Mouse (Mus musculus): ENCODE results near the gene Ccl11. TPM values are rescaled to one million over a fixed set of nuclear protein-coding genes. Genes with fewer than 3 reads are reported as not detected.

Gene Ccl11
- polyA plus RNA-seq, 1 experiment from 2014 or later: not detected

GRCm38 (mm10) chr11:82039132-82039660 is 18.4 kb upstream of the Ccl11 start:
- WGBS: 33% methylated on average over 3 of the region's 3 CpGs
- Histone ChIP-seq H3K4me1 (ENCODE audit: control insufficient read depth, insufficient read depth, low read length) (no peaks in the 10 kb centered on the region; the same call in 1 of the 2 replicates), H3K9me3 (ENCODE audit: control insufficient read depth, low read length) (no peaks in the 10 kb centered on the region), H3K4me3 (ENCODE audit: low read depth, low read length) (no peak overlapping the region), H3K36me3 (ENCODE audit: control insufficient read depth, insufficient read depth, low read length) (no peaks in the 10 kb centered on the region), H3K27me3 (ENCODE audit: control insufficient read depth, insufficient read depth, low read length) (no peaks in the 10 kb centered on the region), H3K27ac (ENCODE audit: low read depth, low read length) (no peak overlapping the region), H3K4me2 (ENCODE audit: low read depth, low read length) (no peak overlapping the region), H3K9ac (replicated peaks; ENCODE audit: low read depth, low read length) (no peak overlapping the region)
- no peak for ATAC-seq (ENCODE audit: low read depth)

- Histone ChIP-seq H3K9ac (replicated peaks; ENCODE audit: low read depth, low read length) (no peak overlapping the region), H3K4me2 (ENCODE audit: low read depth, low read length) (no peak overlapping the region), H3K36me3 (ENCODE audit: control insufficient read depth, insufficient read depth, low read length) (no peaks in the 10 kb centered on the region), H3K27me3 (ENCODE audit: control insufficient read depth, insufficient read depth, low read length) (no peaks in the 10 kb centered on the region), H3K4me3 (ENCODE audit: low read depth, low read length) (no peak overlapping the region), H3K4me1 (ENCODE audit: control insufficient read depth, insufficient read depth, low read length) (no peaks in the 10 kb centered on the region; the same call in 1 of the 2 replicates), H3K27ac (ENCODE audit: low read depth, low read length) (no peak overlapping the region), H3K9me3 (ENCODE audit: control insufficient read depth, low read length) (no peaks in the 10 kb centered on the region)
- 91% methylated on average over 4 of the region's 4 CpGs for WGBS
- no peak for ATAC-seq (ENCODE audit: low read depth)
Measured at GRCm38 (mm10) chr11:82041671-82042080, 15.9 kb upstream of the Ccl11 start.

GRCm38 (mm10) chr11:82045471-82045870 is 12.2 kb upstream of the Ccl11 start, which contains the start of gene Ccl7:
TSS of gene Ccl7 (plus strand) at chr11:82045712.
- no peaks in the 10 kb centered on the region for H3K9me3 ChIP-seq (ENCODE audit: control insufficient read depth, low read length)
- H3K27me3 ChIP-seq (ENCODE audit: control insufficient read depth, insufficient read depth, low read length): no peaks in the 10 kb centered on the region
- no peaks in the 10 kb centered on the region for H3K36me3 ChIP-seq (ENCODE audit: control insufficient read depth, insufficient read depth, low read length)
- no peaks in the 10 kb centered on the region for H3K4me1 ChIP-seq (ENCODE audit: control insufficient read depth, insufficient read depth, low read length)
- no peak within 1 kb of the TSS for H3K27ac ChIP-seq (ENCODE audit: low read depth, low read length)
- H3K4me2 ChIP-seq (ENCODE audit: low read depth, low read length): no peak within 1 kb of the TSS
- H3K4me3 ChIP-seq (ENCODE audit: low read depth, low read length): no peak within 1 kb of the TSS
- WGBS: 76% methylated on average over 3 of the region's 3 CpGs
- no peak within 1 kb of the TSS for H3K9ac ChIP-seq (replicated peaks; ENCODE audit: low read depth, low read length)
- ATAC-seq (ENCODE audit: low read depth): no peak

GRCm38 (mm10) chr11:82047746-82048415 is 9.7 kb upstream of the Ccl11 start:
- no peak overlapping the region for H3K27ac ChIP-seq (ENCODE audit: low read depth, low read length)
- 45% methylated on average over 6 of the region's 6 CpGs for WGBS
- no peak overlapping the region for H3K4me3 ChIP-seq (ENCODE audit: low read depth, low read length)
- no peak overlapping the region for H3K4me2 ChIP-seq (ENCODE audit: low read depth, low read length)
- H3K9ac ChIP-seq (replicated peaks; ENCODE audit: low read depth, low read length): no peak overlapping the region
- no peak for ATAC-seq (ENCODE audit: low read depth)
- no peaks in the 10 kb centered on the region for H3K9me3 ChIP-seq (ENCODE audit: control insufficient read depth, low read length)
- no peaks in the 10 kb centered on the region for H3K4me1 ChIP-seq (ENCODE audit: control insufficient read depth, insufficient read depth, low read length)
- H3K27me3 ChIP-seq (ENCODE audit: control insufficient read depth, insufficient read depth, low read length): no peaks in the 10 kb centered on the region
- H3K36me3 ChIP-seq (ENCODE audit: control insufficient read depth, insufficient read depth, low read length): no peaks in the 10 kb centered on the region

- Histone ChIP-seq H3K9ac (replicated peaks; ENCODE audit: low read depth, low read length) (no peak overlapping the region), H3K4me3 (ENCODE audit: low read depth, low read length) (no peak overlapping the region), H3K4me1 (ENCODE audit: control insufficient read depth, insufficient read depth, low read length) (no peaks in the 10 kb centered on the region), H3K27me3 (ENCODE audit: control insufficient read depth, insufficient read depth, low read length) (no peaks in the 10 kb centered on the region), H3K4me2 (ENCODE audit: low read depth, low read length) (no peak overlapping the region), H3K27ac (ENCODE audit: low read depth, low read length) (no peak overlapping the region), H3K9me3 (ENCODE audit: control insufficient read depth, low read length) (no peaks in the 10 kb centered on the region), H3K36me3 (ENCODE audit: control insufficient read depth, insufficient read depth, low read length) (no peaks in the 10 kb centered on the region)
- WGBS: 87% methylated on average over 7 of the region's 7 CpGs
- ATAC-seq (ENCODE audit: low read depth): no peak
Measured at GRCm38 (mm10) chr11:82053849-82054248, 3.8 kb upstream of the Ccl11 start.

GRCm38 (mm10) chr11:82062226-82062625 is 4.6 kb downstream of the Ccl11 start:
- 83% methylated on average over 3 of the region's 3 CpGs for WGBS
- Histone ChIP-seq H3K36me3 (ENCODE audit: control insufficient read depth, insufficient read depth, low read length) (no peaks in the 10 kb centered on the region), H3K4me1 (ENCODE audit: control insufficient read depth, insufficient read depth, low read length) (no peaks in the 10 kb centered on the region), H3K9ac (replicated peaks; ENCODE audit: low read depth, low read length) (no peak overlapping the region), H3K4me2 (ENCODE audit: low read depth, low read length) (no peak overlapping the region), H3K9me3 (ENCODE audit: control insufficient read depth, low read length) (no peaks in the 10 kb centered on the region), H3K27me3 (ENCODE audit: control insufficient read depth, insufficient read depth, low read length) (no peaks in the 10 kb centered on the region), H3K27ac (ENCODE audit: low read depth, low read length) (no peak overlapping the region), H3K4me3 (ENCODE audit: low read depth, low read length) (no peak overlapping the region)
- no peak for ATAC-seq (ENCODE audit: low read depth)

- H3K4me2 ChIP-seq (ENCODE audit: low read depth, low read length): no peak overlapping the region
- 85% methylated on average over 2 of the region's 2 CpGs for WGBS
- no peak for ATAC-seq (ENCODE audit: low read depth)
- H3K27ac ChIP-seq (ENCODE audit: low read depth, low read length): no peak overlapping the region
- no peaks in the 10 kb centered on the region for H3K27me3 ChIP-seq (ENCODE audit: control insufficient read depth, insufficient read depth, low read length)
- no peak overlapping the region for H3K4me3 ChIP-seq (ENCODE audit: low read depth, low read length)
- H3K9ac ChIP-seq (replicated peaks; ENCODE audit: low read depth, low read length): no peak overlapping the region
- H3K9me3 ChIP-seq (ENCODE audit: control insufficient read depth, low read length): no peaks in the 10 kb centered on the region
- no peaks in the 10 kb centered on the region for H3K36me3 ChIP-seq (ENCODE audit: control insufficient read depth, insufficient read depth, low read length)
- no peaks in the 10 kb centered on the region for H3K4me1 ChIP-seq (ENCODE audit: control insufficient read depth, insufficient read depth, low read length)
Measured at GRCm38 (mm10) chr11:82063454-82063853, 5.8 kb downstream of the Ccl11 start.

GRCm38 (mm10) chr11:82066953-82067571 is 9.4 kb downstream of the Ccl11 start:
- WGBS: 76% methylated on average over 7 of the region's 7 CpGs
- ATAC-seq (ENCODE audit: low read depth): no peak
- Histone ChIP-seq H3K27ac (ENCODE audit: low read depth, low read length) (no peak overlapping the region), H3K4me2 (ENCODE audit: low read depth, low read length) (no peak overlapping the region), H3K9ac (replicated peaks; ENCODE audit: low read depth, low read length) (no peak overlapping the region), H3K9me3 (ENCODE audit: control insufficient read depth, low read length) (no peaks in the 10 kb centered on the region), H3K4me3 (ENCODE audit: low read depth, low read length) (no peak overlapping the region), H3K27me3 (ENCODE audit: control insufficient read depth, insufficient read depth, low read length) (no peaks in the 10 kb centered on the region), H3K36me3 (ENCODE audit: control insufficient read depth, insufficient read depth, low read length) (no peaks in the 10 kb centered on the region), H3K4me1 (ENCODE audit: control insufficient read depth, insufficient read depth, low read length) (no peaks in the 10 kb centered on the region)

- no peaks in the 10 kb centered on the region for H3K36me3 ChIP-seq (ENCODE audit: control insufficient read depth, insufficient read depth, low read length)
- no peak overlapping the region for H3K9ac ChIP-seq (replicated peaks; ENCODE audit: low read depth, low read length)
- no peaks in the 10 kb centered on the region for H3K27me3 ChIP-seq (ENCODE audit: control insufficient read depth, insufficient read depth, low read length)
- H3K9me3 ChIP-seq (ENCODE audit: control insufficient read depth, low read length): no peaks in the 10 kb centered on the region
- no peak overlapping the region for H3K27ac ChIP-seq (ENCODE audit: low read depth, low read length)
- ATAC-seq (ENCODE audit: low read depth): no peak
- no peak overlapping the region for H3K4me2 ChIP-seq (ENCODE audit: low read depth, low read length)
- H3K4me1 ChIP-seq (ENCODE audit: control insufficient read depth, insufficient read depth, low read length): no peaks in the 10 kb centered on the region
- H3K4me3 ChIP-seq (ENCODE audit: low read depth, low read length): no peak overlapping the region
- 85% methylated on average over 3 of the region's 3 CpGs for WGBS
Measured at GRCm38 (mm10) chr11:82071076-82071475, 13.5 kb downstream of the Ccl11 start.

Measured in neural tube, embryonic 14.5 days (tissue).